Mouse (Mus musculus) kidney, embryonic 16.5 days (tissue): Measurements from ENCODE around the gene Axl. TPM values are rescaled to one million over a fixed set of nuclear protein-coding genes. Genes with fewer than 3 reads are reported as not detected.
A peak's percentile ranks its signal among the peaks of the same experiment; 100 is the strongest.

Experiments used
- ATAC-seq: fragments of 200-750 bp; cut with Nextera tagmentation; 2 replicates; pipeline ENCODE4 v1.8.0; 2017; ENCODE audit warnings: moderate TSS enrichment; ENCODE audit not compliant: low FRiP score, low TSS enrichment
- H3K27ac ChIP-seq: fragments of 300-500 bp; sonication (generic); 2 replicates; pipeline ENCODE4 v1.5.1; 2014; ENCODE audit warnings: low read length
- H3K27me3 ChIP-seq: fragments of 300-500 bp; sonication (generic); 2 replicates; pipeline ENCODE4 v1.6.1; 2014; ENCODE audit warnings: low read length, control low read depth, mixed read lengths; ENCODE audit not compliant: insufficient read depth
- H3K36me3 ChIP-seq: fragments of 300-500 bp; sonication (generic); 2 replicates; pipeline ENCODE4 v1.6.1; 2014; ENCODE audit warnings: low read length, control low read depth, mixed read lengths; ENCODE audit not compliant: insufficient read depth
- H3K4me1 ChIP-seq: fragments of 300-500 bp; sonication (generic); 2 replicates; pipeline ENCODE4 v1.6.1; 2014; ENCODE audit warnings: low read length, control low read depth, mixed read lengths; ENCODE audit not compliant: insufficient read depth
- H3K4me2 ChIP-seq: fragments of 300-500 bp; sonication (generic); replicated peaks from 2 replicates; pipeline ENCODE4 v1.6.1; 2014; ENCODE audit warnings: low read depth, low read length
- H3K4me3 ChIP-seq: fragments of 300-500 bp; sonication (generic); 2 replicates; pipeline ENCODE4 v1.5.1; 2014; ENCODE audit warnings: mild to moderate bottlenecking, low read length
- H3K9ac ChIP-seq: fragments of 300-500 bp; sonication (generic); replicated peaks from 2 replicates; pipeline ENCODE4 v1.6.1; 2014; ENCODE audit warnings: low read length
- H3K9me3 ChIP-seq: fragments of 300-500 bp; sonication (generic); 2 replicates; pipeline ENCODE4 v1.6.1; 2016; ENCODE audit warnings: low read length, control low read depth
- WGBS: fragments of 180-500 bp; shearing (Covaris S2); extraction: QIAGEN DNeasy Blood & Tissue Kit; methylation state at CpG from one replicate; pipeline ENCODE4 v1.1.7; 2014; 5-methylcytosine and 5-hydroxymethylcytosine counted together
- polyA plus RNA-seq: library from polyadenylated mRNA; unstranded; fragments of >200 nt; fragmentation: Nextera tagmentation; extraction: Ambion mirVana; gene quantifications from 2 replicates; pipeline ENCODE4 v1.2.1, GENCODE M21; 2015

Axl gene
- polyA plus RNA-seq, 1 experiment from 2014 or later: 91.5 TPM

DNA sequence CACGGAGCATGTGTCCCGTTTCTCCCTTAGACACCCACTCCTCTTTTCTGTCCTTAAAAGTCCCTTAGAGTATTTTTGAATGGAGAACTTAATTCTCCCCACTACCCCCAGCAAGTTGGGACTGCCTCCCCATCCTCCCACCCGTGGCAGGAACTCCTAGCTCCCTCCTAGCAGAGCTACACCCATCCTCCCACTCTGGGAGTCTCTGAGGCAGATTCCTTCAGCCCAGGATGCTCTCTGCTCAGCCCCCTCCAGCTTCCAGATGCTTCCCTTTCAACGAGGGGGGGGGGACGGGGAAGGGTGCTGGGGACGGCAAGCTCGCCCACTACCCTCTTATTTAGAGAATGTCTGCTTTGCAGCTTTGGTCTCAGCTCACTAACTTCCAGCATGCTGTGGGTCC is 27.1 kb upstream of the Axl start:
- H3K27me3 ChIP-seq: no peaks in the 10 kb centered on the region; the same call in 1 of the 2 replicates
- H3K9ac ChIP-seq: peak overlapping the region; percentile 74
- ATAC-seq: peak; percentile 20; the same call in 1 of the 2 replicates
- no peaks in the 10 kb centered on the region for H3K36me3 ChIP-seq
- peak overlapping the region; percentile 91 for H3K4me2 ChIP-seq
- H3K4me3 ChIP-seq: peak overlapping the region; percentile 56
- 19% methylated on average over 7 of the region's 7 CpGs for WGBS
- H3K27ac ChIP-seq: no peak overlapping the region
- H3K4me1 ChIP-seq: peaks cover 15% of the 10 kb centered on the region
- H3K9me3 ChIP-seq: no peaks in the 10 kb centered on the region

DNA sequence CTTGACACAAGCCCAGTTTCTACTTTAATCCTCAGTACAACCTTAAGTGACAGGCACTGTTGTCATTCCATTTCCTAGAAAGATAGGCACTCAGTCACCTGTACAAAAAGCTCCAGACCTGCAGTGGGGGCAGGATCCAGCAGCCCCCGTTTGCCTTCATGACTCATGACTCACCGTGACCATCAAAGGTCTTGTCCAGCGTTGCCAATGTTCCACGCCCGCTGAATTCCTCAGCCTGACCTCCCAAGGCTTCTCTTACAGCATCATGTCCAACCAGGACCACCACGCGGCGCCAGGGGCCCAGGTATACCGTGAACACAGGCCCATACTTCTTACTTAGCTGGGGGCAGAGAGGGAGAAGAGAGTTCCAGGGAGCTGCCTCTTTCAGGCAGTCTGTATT is 26.2 kb upstream of the Axl start:
- H3K27me3 ChIP-seq: no peaks in the 10 kb centered on the region; the same call in 1 of the 2 replicates
- no peak for ATAC-seq
- no peaks in the 10 kb centered on the region for H3K36me3 ChIP-seq
- H3K9me3 ChIP-seq: no peaks in the 10 kb centered on the region
- peaks cover 15% of the 10 kb centered on the region for H3K4me1 ChIP-seq
- no peak overlapping the region for H3K27ac ChIP-seq
- no peak overlapping the region; the same call in 1 of the 2 replicates for H3K4me2 ChIP-seq
- H3K4me3 ChIP-seq: no peak overlapping the region
- H3K9ac ChIP-seq: no peak overlapping the region
- WGBS: 82% methylated on average over 9 of the region's 9 CpGs

GRCm38 (mm10) chr7:25812195-25812594 is 23.7 kb upstream of the Axl start:
- Histone ChIP-seq H3K4me1 (peaks cover 15% of the 10 kb centered on the region), H3K9ac (no peak overlapping the region), H3K36me3 (no peaks in the 10 kb centered on the region), H3K27me3 (peaks cover 2% of the 10 kb centered on the region; the same call in 1 of the 2 replicates), H3K4me3 (no peak overlapping the region), H3K9me3 (no peaks in the 10 kb centered on the region), H3K27ac (no peak overlapping the region), H3K4me2 (no peak overlapping the region)
- WGBS: 67% methylated on average over 1 of the region's 1 CpGs
- ATAC-seq: no peak

DNA sequence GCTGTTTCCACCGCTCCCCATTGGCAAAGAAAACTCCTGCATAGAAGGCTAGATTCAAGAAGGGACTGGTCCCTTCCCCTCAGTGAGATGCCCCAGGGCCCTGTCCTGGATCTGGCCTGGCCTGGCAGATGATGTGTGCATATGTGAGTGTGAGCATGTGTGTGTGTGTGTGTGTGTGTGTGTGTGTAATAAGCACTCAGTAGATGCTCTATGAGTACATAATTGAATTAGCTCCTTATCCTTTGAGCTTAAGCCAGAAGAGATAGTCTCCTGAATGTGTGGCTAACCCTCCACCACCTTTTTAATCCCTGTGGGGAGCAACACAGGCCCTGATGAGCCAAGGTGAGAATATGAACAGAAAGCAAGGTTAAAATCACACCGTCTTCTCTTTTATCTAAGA is 23.2 kb upstream of the Axl start:
- Histone ChIP-seq H3K36me3 (no peaks in the 10 kb centered on the region), H3K4me2 (no peak overlapping the region), H3K9me3 (no peaks in the 10 kb centered on the region), H3K9ac (no peak overlapping the region), H3K4me3 (no peak overlapping the region), H3K27me3 (peaks cover 2% of the 10 kb centered on the region; the same call in 1 of the 2 replicates), H3K4me1 (peaks cover 13% of the 10 kb centered on the region), H3K27ac (no peak overlapping the region)
- WGBS: 91% methylated on average over 2 of the region's 2 CpGs
- no peak for ATAC-seq

DNA sequence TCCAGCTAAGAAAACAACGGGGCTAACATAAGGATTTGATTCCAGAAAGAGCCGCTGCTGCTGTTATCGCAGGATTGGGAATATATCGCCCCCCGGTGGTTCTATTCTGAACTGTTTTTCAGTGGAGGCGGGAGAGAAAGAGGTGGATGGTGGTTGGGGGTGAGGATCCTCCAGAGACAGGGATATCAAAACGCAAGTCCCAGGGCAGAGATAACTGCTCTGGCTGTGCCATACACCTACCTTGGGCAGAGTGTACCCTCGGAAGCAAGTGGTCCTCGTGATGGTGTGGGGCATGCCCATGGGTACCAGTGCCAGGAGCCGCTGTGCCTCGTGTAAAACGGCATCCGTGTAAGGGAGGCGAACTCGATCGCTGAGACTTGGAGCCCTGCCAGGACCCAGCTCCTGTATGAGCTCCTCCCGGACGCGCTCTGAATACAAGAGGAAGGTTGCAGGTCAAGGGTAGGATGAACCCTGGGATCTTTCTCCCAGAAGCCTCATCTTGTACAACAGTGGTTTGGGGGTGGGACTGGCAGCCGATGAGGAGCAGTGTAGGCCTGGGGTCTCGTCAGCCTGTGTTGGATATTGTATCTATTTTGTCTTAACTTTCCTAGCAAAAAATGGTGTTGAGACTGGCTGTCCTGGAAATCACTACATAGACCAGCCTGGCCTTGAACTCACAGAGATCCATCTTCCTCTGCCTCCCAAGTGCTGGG is 17.3 kb upstream of the Axl start:
- Histone ChIP-seq H3K27ac (no peak overlapping the region), H3K4me2 (peak overlapping the region; percentile 32), H3K36me3 (no peaks in the 10 kb centered on the region), H3K9me3 (no peaks in the 10 kb centered on the region), H3K27me3 (0 out of 2 replicates have a peak, but pooled peaks cover 2% of the 10 kb centered on the region), H3K4me1 (peaks cover 17% of the 10 kb centered on the region), H3K4me3 (0 out of 2 replicates have a peak overlapping the region, but pooled peaks have one; percentile 1), H3K9ac (peak overlapping the region; percentile 57)
- WGBS: 19% methylated on average over 21 of the region's 21 CpGs
- ATAC-seq: 0 out of 2 replicates have a peak, but pooled peaks have one; percentile 37

DNA sequence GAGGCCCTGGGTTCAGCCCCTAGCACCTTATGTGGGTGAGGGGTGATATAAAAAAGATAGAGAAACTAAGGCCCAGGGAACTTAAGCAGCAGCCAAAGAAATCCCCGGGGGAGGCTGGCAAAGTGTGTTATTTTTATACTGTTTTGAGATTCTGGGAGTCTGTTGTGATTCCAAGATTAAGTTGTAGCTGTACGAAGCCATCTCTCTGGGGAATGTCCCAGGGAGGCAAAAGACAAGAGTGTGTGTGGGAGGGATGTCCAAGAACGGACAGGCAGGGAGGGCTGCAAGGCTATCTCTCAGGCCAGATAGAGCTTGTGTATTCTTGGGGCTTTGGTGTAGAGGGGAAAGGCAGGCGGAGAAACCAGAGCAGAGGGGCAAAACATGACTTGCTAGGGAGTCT is 16.3 kb upstream of the Axl start:
- no peak overlapping the region for H3K4me3 ChIP-seq
- no peak overlapping the region for H3K27ac ChIP-seq
- no peaks in the 10 kb centered on the region for H3K36me3 ChIP-seq
- H3K9me3 ChIP-seq: no peaks in the 10 kb centered on the region
- 0 out of 2 replicates have a peak, but pooled peaks cover 2% of the 10 kb centered on the region for H3K27me3 ChIP-seq
- 49% methylated on average over 4 of the region's 4 CpGs for WGBS
- H3K4me2 ChIP-seq: no peak overlapping the region
- peaks cover 17% of the 10 kb centered on the region for H3K4me1 ChIP-seq
- H3K9ac ChIP-seq: 0 out of 2 replicates have a peak overlapping the region, but pooled peaks have one; percentile 13
- ATAC-seq: no peak

DNA sequence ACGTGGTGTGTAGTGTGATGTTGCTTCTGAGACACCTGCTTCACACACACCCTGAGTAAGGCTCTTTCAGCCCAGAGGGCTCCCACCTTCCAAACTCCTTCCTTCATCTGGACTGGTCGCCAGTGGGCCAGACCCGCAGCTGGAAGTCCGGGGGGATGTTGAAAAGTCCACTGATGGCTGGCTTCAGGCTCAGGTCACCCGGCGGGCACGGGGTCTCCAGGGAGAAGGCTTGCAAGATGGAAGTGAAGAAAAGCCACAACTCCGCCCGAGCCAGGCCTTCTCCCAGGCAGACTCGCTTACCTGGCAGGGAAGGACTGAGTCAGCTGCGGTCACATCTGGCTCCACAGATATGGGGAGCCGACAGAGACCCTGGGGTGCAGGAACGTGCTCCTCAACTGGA is 15.0 kb upstream of the Axl start:
- 79% methylated on average over 13 of the region's 13 CpGs for whole genome bisulfite sequencing
- H3K36me3 ChIP-seq: no peaks in the 10 kb centered on the region
- no peak for ATAC-seq

GRCm38 (mm10) chr7:25802241-25803125 is 14.0 kb upstream of the Axl start:
- Histone ChIP-seq H3K27me3 (no peaks in the 10 kb centered on the region), H3K4me1 (peaks cover 17% of the 10 kb centered on the region), H3K9ac (peak overlapping the region; percentile 22; the same call in 1 of the 2 replicates), H3K4me2 (peak overlapping the region; percentile 47), H3K4me3 (peak overlapping the region; percentile 18), H3K27ac (peak overlapping the region; percentile 79), H3K9me3 (peaks cover 4% of the 10 kb centered on the region), H3K36me3 (no peaks in the 10 kb centered on the region)
- ATAC-seq: peak; percentile 74
- 22% methylated on average over 24 of the region's 24 CpGs for WGBS

More for the DNA sequence above, 15.0 kb upstream of the Axl start:
- Histone ChIP-seq H3K27ac (0 out of 2 replicates have a peak overlapping the region, but pooled peaks have one; percentile 11), H3K9ac (no peak overlapping the region), H3K4me3 (no peak overlapping the region), H3K9me3 (peaks cover 2% of the 10 kb centered on the region), H3K4me1 (peaks cover 17% of the 10 kb centered on the region), H3K4me2 (no peak overlapping the region), H3K27me3 (no peaks in the 10 kb centered on the region)

DNA sequence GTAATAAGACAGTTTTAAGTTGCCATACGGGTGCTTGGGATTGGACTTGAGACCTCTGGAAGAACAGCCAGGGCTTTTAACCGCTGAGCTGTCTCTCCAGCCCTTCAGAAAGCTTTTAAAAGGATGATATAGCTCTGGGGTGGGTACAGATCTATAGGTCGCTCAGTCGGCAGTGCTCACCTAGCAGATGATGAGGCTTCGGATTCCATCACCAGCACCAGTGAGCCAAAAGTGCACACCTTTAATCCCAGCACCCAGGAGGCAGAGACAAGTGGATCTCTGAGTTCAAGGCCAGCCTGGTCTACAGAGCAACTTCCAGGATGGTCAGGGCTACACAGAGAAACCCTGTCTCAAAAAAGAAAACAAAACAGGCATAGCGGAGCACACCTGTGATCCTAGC is 12.5 kb upstream of the Axl start:
- H3K4me2 ChIP-seq: no peak overlapping the region
- no peak overlapping the region for H3K4me3 ChIP-seq
- 90% methylated on average over 6 of the region's 6 CpGs for WGBS

More for the DNA sequence above, 12.5 kb upstream of the Axl start:
- H3K27me3 ChIP-seq: no peaks in the 10 kb centered on the region
- no peak for ATAC-seq
- H3K36me3 ChIP-seq: no peaks in the 10 kb centered on the region
- H3K9me3 ChIP-seq: peaks cover 4% of the 10 kb centered on the region
- no peak overlapping the region for H3K9ac ChIP-seq
- H3K27ac ChIP-seq: no peak overlapping the region
- peaks cover 17% of the 10 kb centered on the region for H3K4me1 ChIP-seq
